Mouse (Mus musculus): ENCODE measurements around the gene Tlcd2. TPM values are rescaled to one million over a fixed set of nuclear protein-coding genes. Genes with fewer than 3 reads are reported as not detected.
"Not testable (repeated sequence)": the region's sequence is repeated elsewhere in the genome, so short reads cannot be mapped to it uniquely, and the experiment has no call there.

Gene Tlcd2
- total RNA-seq, 1 experiment from 2014 or later: 5.6 TPM

DNA sequence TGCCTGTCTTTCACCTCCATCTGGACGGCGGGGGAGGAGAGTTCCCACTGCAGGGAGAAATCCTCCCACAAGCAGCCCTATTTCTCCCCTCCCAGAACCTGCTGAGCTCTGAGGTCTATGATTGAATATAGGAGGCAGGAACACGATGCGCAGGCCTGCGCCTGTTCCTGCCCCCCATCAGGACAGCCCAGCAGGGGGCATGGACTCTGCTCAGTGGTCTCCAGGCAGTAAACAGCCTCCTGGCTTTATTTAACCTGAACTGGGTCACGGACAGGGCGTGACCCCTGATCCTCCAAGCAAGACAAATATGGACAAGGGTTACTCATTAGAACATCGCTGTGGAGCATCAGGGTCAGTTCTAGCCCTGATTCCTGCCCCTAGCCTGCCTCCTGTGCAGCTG is 17.8 kb upstream of the Tlcd2 start:
- no peak for ATAC-seq (ENCODE audit: extremely low read depth, insufficient number of reproducible peaks, low FRiP score, poor library complexity, severe bottlenecking)

DNA sequence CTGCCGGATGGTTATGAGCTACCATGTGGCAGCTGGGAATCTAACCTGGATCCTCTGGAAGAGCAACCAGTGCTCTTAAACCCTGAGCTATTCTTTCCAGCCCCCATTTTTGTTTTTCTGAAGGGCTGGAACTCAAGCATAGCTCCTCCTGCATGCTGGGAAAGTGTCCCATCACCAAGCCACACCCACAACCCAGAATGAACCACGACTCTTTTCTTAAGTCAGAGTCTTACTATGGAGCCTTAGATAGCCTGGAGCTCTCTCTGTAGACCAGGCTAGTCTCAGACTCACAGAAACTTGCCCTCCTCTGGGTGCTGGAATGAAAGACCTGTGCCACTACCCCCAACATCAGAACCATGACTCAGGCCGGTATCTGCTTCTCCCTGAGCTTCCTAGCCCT is 12.9 kb upstream of the Tlcd2 start:
- no peak for ATAC-seq (ENCODE audit: extremely low read depth, insufficient number of reproducible peaks, low FRiP score, poor library complexity, severe bottlenecking)

GRCm38 (mm10) chr11:75449695-75450094 is 11.8 kb upstream of the Tlcd2 start:
- ATAC-seq (ENCODE audit: extremely low read depth, insufficient number of reproducible peaks, low FRiP score, poor library complexity, severe bottlenecking): no peak

DNA sequence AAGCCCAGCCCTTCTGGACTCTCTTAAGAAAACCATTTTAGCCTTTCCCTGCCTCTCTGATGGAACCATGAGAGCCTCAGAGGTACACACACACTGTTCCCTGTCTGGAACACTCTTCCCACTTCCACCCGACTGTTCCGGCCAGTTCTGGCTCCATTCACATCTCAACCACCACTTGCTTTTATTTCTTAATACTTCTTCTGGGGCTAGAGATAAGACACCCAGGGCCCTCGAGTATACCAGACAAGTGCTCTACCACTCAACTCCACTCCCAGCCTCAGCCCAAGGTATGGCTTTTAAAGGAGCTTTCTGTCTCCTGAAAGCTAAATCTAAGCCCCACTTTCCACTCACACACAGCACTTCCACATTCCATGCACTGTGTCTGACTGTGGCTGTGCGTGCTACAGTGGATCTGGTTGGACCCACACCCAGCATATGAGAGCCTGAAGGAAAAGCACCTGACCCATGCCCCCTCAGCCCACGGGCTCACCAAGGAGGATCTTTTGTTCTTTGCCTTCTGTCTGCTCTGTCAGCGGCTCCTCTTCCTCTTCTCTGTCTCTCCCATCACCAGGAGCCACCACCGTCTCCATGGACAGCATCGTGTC is 11.1 kb upstream of the Tlcd2 start:
- ATAC-seq (ENCODE audit: extremely low read depth, insufficient number of reproducible peaks, low FRiP score, poor library complexity, severe bottlenecking): no peak

DNA sequence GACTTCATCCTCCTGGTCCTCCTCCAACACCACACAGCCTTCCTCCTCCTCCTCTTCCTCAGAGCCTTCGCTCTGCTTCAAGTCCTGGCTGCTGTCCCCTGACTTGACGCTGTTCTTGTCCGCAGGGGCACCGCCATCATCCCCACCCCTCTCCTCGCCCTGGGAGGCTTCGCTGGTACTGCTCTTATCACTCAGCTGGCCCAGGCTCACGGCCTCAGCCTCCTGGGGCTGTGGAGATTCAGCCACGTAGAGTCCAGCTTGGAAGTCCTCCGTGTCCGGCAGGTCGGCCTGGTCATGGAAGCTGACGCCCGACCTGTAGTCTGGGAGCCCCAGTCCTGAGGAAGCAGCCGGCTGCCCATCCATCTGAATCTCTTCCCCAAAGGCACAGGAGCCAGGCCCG is 10.6 kb upstream of the Tlcd2 start:
- ATAC-seq (ENCODE audit: extremely low read depth, insufficient number of reproducible peaks, low FRiP score, poor library complexity, severe bottlenecking): no peak

- no peak for ATAC-seq (ENCODE audit: extremely low read depth, insufficient number of reproducible peaks, low FRiP score, poor library complexity, severe bottlenecking)
These were observed 9.4 kb upstream of the Tlcd2 start for GRCm38 (mm10) chr11:75452081-75452480.

DNA sequence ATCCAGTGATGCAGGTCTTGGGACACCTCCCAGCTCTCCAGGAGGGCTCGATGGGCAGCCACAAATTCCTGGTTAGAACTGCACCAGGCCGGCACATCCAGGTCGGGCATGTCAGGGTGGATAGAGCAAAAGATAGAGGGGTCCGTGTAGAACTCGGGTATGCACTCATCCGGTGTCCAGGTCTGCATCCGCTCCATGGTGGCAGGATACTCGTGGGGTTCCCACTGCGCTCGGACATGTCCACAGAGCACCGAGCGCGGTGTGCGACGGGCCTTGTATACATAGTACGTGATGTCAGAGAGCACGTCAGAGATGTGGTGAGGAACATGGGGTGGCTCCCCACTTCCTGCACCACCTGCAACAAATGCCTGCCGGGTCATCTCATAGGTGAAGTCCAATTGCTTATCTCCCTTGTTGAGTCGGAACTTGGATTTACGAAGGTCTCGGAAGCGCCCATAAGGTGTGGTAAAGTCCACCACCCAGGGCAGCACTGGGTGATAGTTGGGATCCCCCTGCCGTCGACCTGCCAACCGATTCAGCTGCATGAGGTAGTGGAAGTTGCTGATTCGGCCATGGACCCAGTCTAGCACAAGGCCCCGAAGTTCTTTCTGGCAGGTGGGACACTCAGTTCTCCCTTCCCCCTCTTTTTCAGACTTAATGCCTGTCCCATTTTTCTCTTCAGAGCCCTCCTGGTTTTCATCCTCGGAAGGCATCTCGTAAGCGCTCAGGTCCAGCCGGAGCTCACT is 8.5 kb upstream of the Tlcd2 start:
- no peak for ATAC-seq (ENCODE audit: extremely low read depth, insufficient number of reproducible peaks, low FRiP score, poor library complexity, severe bottlenecking)

DNA sequence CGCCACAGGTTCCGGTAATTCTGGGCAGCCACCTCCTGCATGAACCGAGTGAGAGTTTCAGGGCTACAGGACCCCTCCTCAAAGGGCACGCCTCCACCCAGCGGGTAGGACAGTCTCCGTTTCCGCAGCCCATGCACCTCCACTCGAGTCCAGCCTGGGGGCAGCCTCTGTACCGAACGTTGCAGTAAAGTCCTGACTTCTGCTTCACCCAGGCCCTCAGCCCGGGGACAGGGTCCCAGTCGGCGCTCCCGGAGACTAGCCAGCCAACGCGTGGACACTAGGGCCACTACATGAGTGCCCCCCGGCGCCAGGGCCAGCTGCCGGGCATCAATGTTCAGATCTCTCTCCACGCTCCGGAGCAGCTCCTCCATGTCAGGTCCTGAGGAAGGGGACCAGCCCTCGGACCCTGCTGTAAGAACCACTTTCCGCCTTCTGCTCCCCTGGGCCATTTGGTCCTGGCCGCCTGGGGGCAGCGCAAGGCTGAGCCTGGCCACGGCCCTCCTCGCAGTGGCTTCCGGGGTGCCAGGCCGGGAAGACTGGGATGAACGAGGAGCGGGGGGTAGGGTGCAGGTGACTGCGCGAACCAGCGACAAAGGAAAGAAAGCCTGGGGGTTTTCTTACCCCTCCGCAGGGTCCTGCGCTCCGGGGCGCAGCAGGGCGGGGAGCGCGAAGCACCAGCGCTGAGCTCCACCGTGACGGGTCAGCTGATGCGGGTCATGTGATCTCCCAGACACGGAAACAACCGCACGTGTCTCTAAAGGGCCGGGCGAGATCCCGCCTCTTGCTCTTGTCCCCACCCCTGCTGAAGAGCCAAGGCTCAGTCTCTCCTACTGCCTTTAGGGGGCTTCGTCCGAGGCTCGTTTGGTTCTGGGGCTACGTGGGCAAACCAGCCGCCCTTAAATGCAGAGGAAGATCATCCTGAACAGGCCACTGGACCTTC is 7.3 kb upstream of the Tlcd2 start, which contains the start of gene Wdr81:
Gene Wdr81, minus strand, starts transcription at position 727 of the 940 bp plus-strand sequence.
- peak; percentile 75 for ATAC-seq (ENCODE audit: extremely low read depth, insufficient number of reproducible peaks, low FRiP score, poor library complexity, severe bottlenecking)

GRCm38 (mm10) chr11:75455041-75455736 is 6.3 kb upstream of the Tlcd2 start:
- no peak for ATAC-seq (ENCODE audit: extremely low read depth, insufficient number of reproducible peaks, low FRiP score, poor library complexity, severe bottlenecking)

DNA sequence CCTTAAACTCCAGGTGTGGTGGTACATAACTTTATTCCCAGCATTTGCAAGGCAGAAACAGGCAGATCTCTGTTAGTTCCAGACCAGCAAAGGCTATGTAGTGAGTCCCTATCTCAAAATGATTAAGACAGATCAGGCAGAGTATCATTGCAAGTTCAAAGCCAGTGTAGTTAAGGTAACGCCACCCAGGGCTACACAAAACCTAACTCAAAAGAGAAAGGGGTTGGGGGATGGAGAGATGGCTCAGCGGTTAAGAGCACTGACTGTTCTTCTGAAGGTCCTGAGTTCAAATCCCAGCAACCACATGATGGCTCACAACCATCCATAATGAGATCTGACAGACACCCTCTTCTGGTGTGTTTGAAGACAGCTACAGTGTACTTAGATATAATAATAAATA is 5.5 kb upstream of the Tlcd2 start:
- ATAC-seq (ENCODE audit: extremely low read depth, insufficient number of reproducible peaks, low FRiP score, poor library complexity, severe bottlenecking): not testable (repeated sequence)

GRCm38 (mm10) chr11:75456440-75456871 is 5.1 kb upstream of the Tlcd2 start:
- ATAC-seq (ENCODE audit: extremely low read depth, insufficient number of reproducible peaks, low FRiP score, poor library complexity, severe bottlenecking): no peak

GRCm38 (mm10) chr11:75458169-75458568 is 3.3 kb upstream of the Tlcd2 start:
- ATAC-seq (ENCODE audit: extremely low read depth, insufficient number of reproducible peaks, low FRiP score, poor library complexity, severe bottlenecking): no peak

GRCm38 (mm10) chr11:75458628-75459041 is 2.9 kb upstream of the Tlcd2 start:
- ATAC-seq (ENCODE audit: extremely low read depth, insufficient number of reproducible peaks, low FRiP score, poor library complexity, severe bottlenecking): no peak

DNA sequence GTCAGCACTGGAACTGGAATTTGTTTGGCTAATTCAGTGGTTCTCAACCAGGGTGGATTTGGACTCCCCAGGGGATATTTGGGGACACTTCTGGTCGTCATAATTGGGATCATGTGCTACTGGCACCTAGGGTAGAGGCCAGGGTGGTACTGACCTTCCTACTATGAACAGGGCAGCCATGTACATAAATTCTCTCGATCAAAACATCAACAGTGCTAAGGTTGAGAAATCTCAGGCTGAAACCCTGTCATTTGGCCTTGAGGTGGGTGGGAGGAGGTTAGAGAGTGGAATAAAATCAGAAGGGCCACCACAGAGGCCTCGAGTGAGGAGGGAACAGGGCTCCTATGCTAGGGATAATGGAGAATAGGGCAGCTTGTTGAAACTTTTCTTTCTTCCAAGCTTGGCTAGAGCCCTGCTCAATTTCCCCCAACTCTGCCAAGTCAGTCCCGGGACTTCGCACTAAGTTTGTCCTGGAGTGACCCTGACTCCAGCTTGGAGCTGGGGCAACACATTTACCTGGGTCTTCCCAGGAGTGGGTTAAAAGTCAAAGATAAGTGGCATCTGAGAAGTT is 2.3 kb upstream of the Tlcd2 start:
- ATAC-seq (ENCODE audit: extremely low read depth, insufficient number of reproducible peaks, low FRiP score, poor library complexity, severe bottlenecking): no peak

DNA sequence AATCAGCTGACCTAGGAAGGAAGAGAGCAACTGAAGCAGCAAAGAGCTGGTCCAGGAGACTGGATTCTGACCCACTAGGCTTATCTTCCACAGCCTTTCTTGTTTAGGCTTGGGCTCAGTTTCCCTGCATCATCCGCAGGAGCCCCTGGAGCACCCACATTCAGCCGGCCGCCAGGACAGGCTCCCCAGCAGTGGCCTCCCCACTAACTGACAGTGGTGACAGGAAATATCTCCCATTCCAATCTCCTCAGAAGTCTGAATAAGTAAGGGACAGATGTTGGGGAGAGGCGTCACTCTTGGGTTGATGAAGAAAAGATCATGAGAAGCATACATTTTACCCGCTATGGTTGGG is 1.8 kb upstream of the Tlcd2 start:
- ATAC-seq (ENCODE audit: extremely low read depth, insufficient number of reproducible peaks, low FRiP score, poor library complexity, severe bottlenecking): no peak

- ATAC-seq (ENCODE audit: extremely low read depth, insufficient number of reproducible peaks, low FRiP score, poor library complexity, severe bottlenecking): peak; percentile 43
These were observed 1.2 kb upstream of the Tlcd2 start for GRCm38 (mm10) chr11:75460103-75460843.

- ATAC-seq (ENCODE audit: extremely low read depth, insufficient number of reproducible peaks, low FRiP score, poor library complexity, severe bottlenecking): no peak
These were observed 283 bp downstream of the Tlcd2 start for GRCm38 (mm10) chr11:75461743-75462252.

GRCm38 (mm10) chr11:75462253-75462783 is 803 bp downstream of the Tlcd2 start:
- no peak for ATAC-seq (ENCODE audit: extremely low read depth, insufficient number of reproducible peaks, low FRiP score, poor library complexity, severe bottlenecking)
